Mouse (Mus musculus): ENCODE data around the gene Mob3c. TPM values are rescaled to one million over a fixed set of nuclear protein-coding genes. Genes with fewer than 3 reads are reported as not detected.

Gene Mob3c
- polyA plus RNA-seq, 1 experiment from 2014 or later, result 4.9 TPM

GRCm38 (mm10) chr4:115838196-115838595, 10.3 kb downstream of the Mob3c start:
- no peak overlapping the region for H3K27ac ChIP-seq
- no peak overlapping the region for H3K4me3 ChIP-seq
- no peak overlapping the region for H3K9ac ChIP-seq
- no peaks in the 10 kb centered on the region for H3K36me3 ChIP-seq (ENCODE audit: poor library complexity, severe bottlenecking)
- peak overlapping the region; percentile 75 for H3K4me2 ChIP-seq
- ATAC-seq, result no peak
- 50% methylated on average over 4 of the region's 4 CpGs for WGBS
- H3K27me3 ChIP-seq, result no peaks in the 10 kb centered on the region
- peaks cover 7% of the 10 kb centered on the region for H3K4me1 ChIP-seq
- H3K9me3 ChIP-seq (replicated peaks), result no peaks in the 10 kb centered on the region

GRCm38 (mm10) chr4:115838696-115839641, 11.1 kb downstream of the Mob3c start, which contains the start of gene Mknk1:
Gene Mknk1 (plus strand): TSS chr4:115839198.
- Histone ChIP-seq H3K27ac (peak within 1 kb of the TSS; percentile 28; the same call in 1 of the 2 replicates), H3K4me3 (peak within 1 kb of the TSS; percentile 64), H3K36me3 (ENCODE audit: poor library complexity, severe bottlenecking) (no peaks in the 10 kb centered on the region), H3K27me3 (no peaks in the 10 kb centered on the region), H3K9me3 (replicated peaks) (no peaks in the 10 kb centered on the region), H3K4me1 (peaks cover 7% of the 10 kb centered on the region), H3K4me2 (peak within 1 kb of the TSS; percentile 75), H3K9ac (peak within 1 kb of the TSS; percentile 77)
- ATAC-seq, result peak; percentile 96
- 2% methylated on average over 51 of the region's 51 CpGs for WGBS

- no peak for ATAC-seq
- H3K27me3 ChIP-seq, result no peaks in the 10 kb centered on the region
- H3K9ac ChIP-seq, result peak overlapping the region; percentile 77; the same call in 1 of the 2 replicates
- WGBS, result 62% methylated on average over 4 of the region's 4 CpGs
- H3K4me3 ChIP-seq, result peak overlapping the region; percentile 64
- H3K4me1 ChIP-seq, result peaks cover 7% of the 10 kb centered on the region
- H3K36me3 ChIP-seq (ENCODE audit: poor library complexity, severe bottlenecking), result no peaks in the 10 kb centered on the region
- H3K27ac ChIP-seq, result no peak overlapping the region
- H3K4me2 ChIP-seq, result peak overlapping the region; percentile 75
- no peaks in the 10 kb centered on the region for H3K9me3 ChIP-seq (replicated peaks)
Measured at GRCm38 (mm10) chr4:115839956-115840355, 12.1 kb downstream of the Mob3c start.

GRCm38 (mm10) chr4:115840842-115841241, 12.9 kb downstream of the Mob3c start:
- WGBS, result 95% methylated on average over 4 of the region's 4 CpGs
- H3K9ac ChIP-seq, result no peak overlapping the region
- no peak overlapping the region for H3K27ac ChIP-seq
- no peaks in the 10 kb centered on the region for H3K9me3 ChIP-seq (replicated peaks)
- H3K36me3 ChIP-seq (ENCODE audit: poor library complexity, severe bottlenecking), result no peaks in the 10 kb centered on the region
- peaks cover 7% of the 10 kb centered on the region for H3K4me1 ChIP-seq
- H3K4me2 ChIP-seq, result no peak overlapping the region
- no peak overlapping the region for H3K4me3 ChIP-seq
- ATAC-seq, result no peak
- H3K27me3 ChIP-seq, result no peaks in the 10 kb centered on the region

GRCm38 (mm10) chr4:115846656-115847055, 18.8 kb downstream of the Mob3c start:
- no peaks in the 10 kb centered on the region for H3K27me3 ChIP-seq
- WGBS, result 49% methylated on average over 2 of the region's 2 CpGs
- H3K9me3 ChIP-seq (replicated peaks), result no peaks in the 10 kb centered on the region
- no peak overlapping the region for H3K9ac ChIP-seq
- no peak overlapping the region for H3K27ac ChIP-seq
- H3K36me3 ChIP-seq (ENCODE audit: poor library complexity, severe bottlenecking), result peaks cover 27% of the 10 kb centered on the region
- ATAC-seq, result no peak
- no peak overlapping the region for H3K4me2 ChIP-seq
- H3K4me1 ChIP-seq, result peaks cover 15% of the 10 kb centered on the region
- H3K4me3 ChIP-seq, result no peak overlapping the region

GRCm38 (mm10) chr4:115847377-115847776, 19.5 kb downstream of the Mob3c start:
- peak; percentile 43; the same call in 1 of the 2 replicates for ATAC-seq
- Histone ChIP-seq H3K27me3 (no peaks in the 10 kb centered on the region), H3K27ac (peak overlapping the region; percentile 35; the same call in 1 of the 2 replicates), H3K4me1 (peaks cover 15% of the 10 kb centered on the region), H3K9me3 (replicated peaks) (no peaks in the 10 kb centered on the region), H3K4me2 (no peak overlapping the region), H3K36me3 (ENCODE audit: poor library complexity, severe bottlenecking) (peaks cover 28% of the 10 kb centered on the region), H3K9ac (no peak overlapping the region), H3K4me3 (no peak overlapping the region)
- 43% methylated on average over 5 of the region's 5 CpGs for WGBS

- H3K27ac ChIP-seq, result no peak overlapping the region
- no peaks in the 10 kb centered on the region for H3K9me3 ChIP-seq (replicated peaks)
- no peaks in the 10 kb centered on the region for H3K27me3 ChIP-seq
- WGBS, result 94% methylated on average over 1 of the region's 1 CpGs
- no peak for ATAC-seq
- H3K4me3 ChIP-seq, result no peak overlapping the region
- no peak overlapping the region for H3K9ac ChIP-seq
- H3K4me2 ChIP-seq, result no peak overlapping the region
- peaks cover 15% of the 10 kb centered on the region for H3K4me1 ChIP-seq
- H3K36me3 ChIP-seq (ENCODE audit: poor library complexity, severe bottlenecking), result peaks cover 28% of the 10 kb centered on the region
Measured at GRCm38 (mm10) chr4:115848083-115848482, 20.2 kb downstream of the Mob3c start.

- Histone ChIP-seq H3K36me3 (ENCODE audit: poor library complexity, severe bottlenecking) (peaks cover 28% of the 10 kb centered on the region), H3K9me3 (replicated peaks) (no peaks in the 10 kb centered on the region), H3K4me3 (no peak overlapping the region), H3K4me2 (no peak overlapping the region), H3K27ac (no peak overlapping the region), H3K9ac (no peak overlapping the region), H3K27me3 (no peaks in the 10 kb centered on the region), H3K4me1 (peaks cover 15% of the 10 kb centered on the region)
- no peak for ATAC-seq
- 77% methylated on average over 8 of the region's 8 CpGs for WGBS
Measured at GRCm38 (mm10) chr4:115848990-115849677, 21.2 kb downstream of the Mob3c start.

- Histone ChIP-seq H3K27ac (no peak overlapping the region), H3K4me1 (peaks cover 18% of the 10 kb centered on the region), H3K9me3 (replicated peaks) (no peaks in the 10 kb centered on the region), H3K4me3 (no peak overlapping the region), H3K27me3 (no peaks in the 10 kb centered on the region), H3K9ac (no peak overlapping the region), H3K36me3 (ENCODE audit: poor library complexity, severe bottlenecking) (peaks cover 28% of the 10 kb centered on the region), H3K4me2 (no peak overlapping the region)
- ATAC-seq, result no peak
- WGBS, result 78% methylated on average over 2 of the region's 2 CpGs
Measured at GRCm38 (mm10) chr4:115850111-115850510, 22.2 kb downstream of the Mob3c start.

GRCm38 (mm10) chr4:115850631-115851030, 22.7 kb downstream of the Mob3c start:
- H3K4me1 ChIP-seq, result peaks cover 23% of the 10 kb centered on the region
- no peak overlapping the region for H3K4me3 ChIP-seq
- no peaks in the 10 kb centered on the region for H3K27me3 ChIP-seq
- H3K27ac ChIP-seq, result no peak overlapping the region
- H3K9ac ChIP-seq, result no peak overlapping the region
- no peak overlapping the region for H3K4me2 ChIP-seq
- ATAC-seq, result no peak
- H3K36me3 ChIP-seq (ENCODE audit: poor library complexity, severe bottlenecking), result peaks cover 28% of the 10 kb centered on the region
- WGBS, result 80% methylated on average over 2 of the region's 2 CpGs
- H3K9me3 ChIP-seq (replicated peaks), result no peaks in the 10 kb centered on the region

- Histone ChIP-seq H3K4me2 (no peak overlapping the region), H3K27ac (no peak overlapping the region), H3K4me3 (no peak overlapping the region), H3K9ac (no peak overlapping the region), H3K4me1 (peaks cover 33% of the 10 kb centered on the region), H3K27me3 (no peaks in the 10 kb centered on the region), H3K36me3 (ENCODE audit: poor library complexity, severe bottlenecking) (peaks cover 28% of the 10 kb centered on the region), H3K9me3 (replicated peaks) (no peaks in the 10 kb centered on the region)
- 91% methylated on average over 6 of the region's 6 CpGs for WGBS
- no peak for ATAC-seq
Measured at GRCm38 (mm10) chr4:115851569-115851968, 23.7 kb downstream of the Mob3c start.

GRCm38 (mm10) chr4:115855100-115855499, 27.2 kb downstream of the Mob3c start:
- no peaks in the 10 kb centered on the region for H3K27me3 ChIP-seq
- WGBS, result 53% methylated on average over 6 of the region's 6 CpGs
- H3K27ac ChIP-seq, result no peak overlapping the region
- H3K4me2 ChIP-seq, result no peak overlapping the region
- no peak overlapping the region for H3K9ac ChIP-seq
- peaks cover 42% of the 10 kb centered on the region for H3K36me3 ChIP-seq (ENCODE audit: poor library complexity, severe bottlenecking)
- no peaks in the 10 kb centered on the region for H3K9me3 ChIP-seq (replicated peaks)
- H3K4me3 ChIP-seq, result no peak overlapping the region
- ATAC-seq, result no peak
- H3K4me1 ChIP-seq, result peaks cover 22% of the 10 kb centered on the region

Measured in forebrain, embryonic 13.5 days (tissue).